Mouse (Mus musculus) lung, postnatal 0 days (tissue): ENCODE results near the gene Bmpr1a.

ENCODE experiments used
- CTCF ChIP-seq: IDR thresholded peaks from 2 replicates; pipeline ENCODE4 v1.5.1; 2016; ENCODE audit warnings: antibody characterized with exemption, mild to moderate bottlenecking
- EP300 ChIP-seq: IDR thresholded peaks from 2 replicates; pipeline ENCODE4 v1.6.1; 2016; ENCODE audit warnings: antibody characterized with exemption, mild to moderate bottlenecking, control low read depth

GRCm38 (mm10) chr14:34363490-34364253 is 139.5 kb downstream of the Bmpr1a start:
- TF ChIP-seq CTCF: peak; percentile 73
- TF ChIP-seq EP300: peak; percentile 58; the same call in 1 of the 2 replicates
